Mouse (Mus musculus) layer of hippocampus, postnatal 25 days (tissue): Measurements from ENCODE around the gene Mlec. TPM values are rescaled to one million over a fixed set of nuclear protein-coding genes. Genes with fewer than 3 reads are reported as not detected.

Source experiments
- total RNA-seq, 2 experiments: library from RNA; stranded (reverse); gene quantifications; 2 replicates each; pipeline ENCODE4 v1.2.3; 2021

Mlec gene
- total RNA-seq, 2 experiments from 2014 or later, result 75.6 to 86.5 TPM

Other genes with a start within 250 kb of the Mlec start
- not detected for gene Oasl1, start 234.9 kb downstream of the Mlec start, total RNA-seq
- 100 to 1,000 TPM; 209 to 211 TPM for gene 2210016L21Rik, start 216.0 kb downstream of the Mlec start, total RNA-seq
- gene Hnf1a, start 187.1 kb downstream of the Mlec start, total RNA-seq, result not detected
- 10 to 100 TPM; 84.7 to 85.9 TPM for gene Sppl3, start 147.0 kb downstream of the Mlec start, total RNA-seq
- gene Gm10401, start 59.9 kb downstream of the Mlec start, total RNA-seq, result not detected
- 1 to 10 TPM; 8.0 to 8.1 TPM for gene Acads, start 38.8 kb downstream of the Mlec start, total RNA-seq
- gene Unc119b, start 23.2 kb downstream of the Mlec start, total RNA-seq, result 10 to 100 TPM; 26.8 to 30.9 TPM
- 100 to 1,000 TPM; 118 to 121 TPM for gene Cabp1, start 36.2 kb upstream of the Mlec start, total RNA-seq
- gene Pop5, start 77.7 kb upstream of the Mlec start, total RNA-seq, result 100 to 1,000 TPM in 1 of 2 experiments, 10 to 100 TPM in 1; 83.7 to 108 TPM
- 100 to 1,000 TPM; 252 to 257 TPM for gene Rnf10, start 114.7 kb upstream of the Mlec start, total RNA-seq
- 10 to 100 TPM; 38.5 to 42.8 TPM for gene Coq5, start 121.5 kb upstream of the Mlec start, total RNA-seq
- 100 to 1,000 TPM; 799 to 873 TPM for gene Dynll1, start 142.8 kb upstream of the Mlec start, total RNA-seq
- gene Srsf9, start 169.0 kb upstream of the Mlec start, total RNA-seq, result 10 to 100 TPM; 79.8 to 90.6 TPM
- gene Gatc, start 183.0 kb upstream of the Mlec start, total RNA-seq, result 10 to 100 TPM; 21.5 to 24.4 TPM
- 10 to 100 TPM; 22.9 to 28.6 TPM for gene Triap1, start 183.0 kb upstream of the Mlec start, total RNA-seq
- gene Cox6a1, start 190.8 kb upstream of the Mlec start, total RNA-seq, result 100 to 1,000 TPM; 814 to 862 TPM